Mouse (Mus musculus): ENCODE data around the gene Ina.

Gene Ina

DNA sequence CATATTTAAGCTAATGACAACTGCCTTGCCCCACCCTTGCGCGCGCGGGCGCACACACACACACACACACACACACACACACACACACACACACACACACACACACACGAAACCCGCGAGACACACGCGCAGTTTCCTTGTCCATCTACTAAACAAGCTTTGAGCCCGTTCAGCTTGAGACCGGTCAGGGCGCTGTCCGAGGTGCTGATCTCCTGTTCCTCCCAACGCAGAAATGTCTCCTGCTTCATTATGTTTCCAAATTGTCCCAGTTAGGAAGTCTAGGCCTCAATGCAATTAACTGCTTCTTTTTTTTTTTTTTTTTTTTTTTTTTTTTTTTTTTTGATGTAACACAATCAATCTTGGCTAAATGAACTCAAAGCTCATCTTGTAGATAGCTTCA is 2.0 kb downstream of the Ina start:
- DNase-seq = peak; percentile 48 to 59

DNA sequence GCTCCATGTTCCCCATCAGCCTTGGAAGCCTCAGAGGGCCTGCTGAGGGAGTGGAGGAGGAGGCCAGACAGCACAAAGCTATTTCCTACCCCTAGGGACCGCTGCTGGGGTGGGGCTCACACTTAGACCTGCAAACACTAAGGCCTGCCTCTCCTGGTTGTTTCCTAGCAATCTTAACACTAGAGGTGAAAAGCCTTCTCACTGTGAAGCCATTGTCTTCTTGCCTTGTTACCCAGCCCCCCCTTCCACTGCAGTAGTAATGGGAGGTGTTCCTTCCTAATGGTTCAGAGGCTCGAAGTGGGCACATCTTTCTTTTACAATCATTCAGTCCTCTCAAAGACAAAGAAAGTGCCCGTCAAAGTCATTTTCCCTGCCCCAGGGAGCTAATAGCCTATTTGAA is 3.3 kb downstream of the Ina start:
- DNase-seq = no peak

DNA sequence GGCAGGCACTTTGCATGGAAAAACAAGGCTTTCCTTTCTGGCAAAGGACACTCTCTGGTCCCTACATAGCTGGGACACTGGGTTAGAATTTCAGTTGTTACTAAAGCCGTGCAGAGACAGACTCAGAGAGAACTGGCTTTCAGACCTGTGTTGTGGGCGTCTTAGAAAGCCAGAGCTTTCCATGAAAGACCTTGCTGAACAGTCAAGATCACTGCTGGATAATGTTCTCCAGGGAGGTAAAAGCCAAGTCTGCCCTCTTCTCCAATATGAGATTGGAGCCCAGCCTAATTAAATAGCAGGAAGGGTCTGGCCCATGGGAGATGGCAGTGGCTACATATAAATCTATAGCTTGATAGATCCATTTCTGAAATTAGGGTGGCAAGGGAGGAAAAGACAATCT is 3.8 kb downstream of the Ina start:
- DNase-seq = no peak

DNA sequence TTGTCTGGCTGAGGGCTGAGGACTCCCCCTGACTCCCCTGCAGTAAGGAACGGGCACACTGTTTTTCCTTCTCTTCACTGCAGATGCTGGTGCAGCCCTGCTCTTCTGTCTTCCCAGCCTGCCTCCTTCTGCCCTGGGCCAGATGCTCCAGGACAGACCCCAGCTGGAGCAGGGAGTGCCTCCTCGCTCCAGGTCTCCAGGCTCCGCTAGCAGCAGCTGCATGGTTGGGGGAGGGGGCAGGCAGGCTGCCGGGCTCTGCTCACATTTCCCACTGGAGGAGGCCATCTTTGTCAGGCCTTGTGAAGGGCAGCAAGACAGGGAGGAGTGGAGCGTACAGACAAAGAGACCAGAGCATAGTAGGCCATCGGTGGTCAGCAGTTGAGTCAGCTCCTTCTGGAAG is 4.8 kb downstream of the Ina start:
- DNase-seq = no peak

DNA sequence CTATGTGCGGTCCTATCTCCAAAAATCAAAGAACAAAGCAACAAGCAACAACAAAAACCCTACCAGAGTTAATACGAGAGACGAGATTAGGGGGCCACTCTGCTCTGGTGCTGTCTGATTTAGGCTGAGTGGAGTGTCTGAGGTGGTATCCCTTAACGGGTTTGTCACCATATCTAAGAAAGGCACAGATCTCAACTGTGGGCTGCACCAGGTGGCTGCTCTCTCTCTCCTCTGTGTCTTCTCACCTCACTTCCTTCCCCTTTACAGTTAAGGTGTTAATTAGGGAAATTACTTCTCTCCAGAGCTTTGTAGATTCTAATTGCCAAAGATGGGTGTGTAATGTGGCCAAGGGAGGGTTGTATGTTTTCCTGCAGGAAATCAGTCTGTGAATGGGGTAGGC is 8.2 kb downstream of the Ina start:
- no peak for DNase-seq

DNA sequence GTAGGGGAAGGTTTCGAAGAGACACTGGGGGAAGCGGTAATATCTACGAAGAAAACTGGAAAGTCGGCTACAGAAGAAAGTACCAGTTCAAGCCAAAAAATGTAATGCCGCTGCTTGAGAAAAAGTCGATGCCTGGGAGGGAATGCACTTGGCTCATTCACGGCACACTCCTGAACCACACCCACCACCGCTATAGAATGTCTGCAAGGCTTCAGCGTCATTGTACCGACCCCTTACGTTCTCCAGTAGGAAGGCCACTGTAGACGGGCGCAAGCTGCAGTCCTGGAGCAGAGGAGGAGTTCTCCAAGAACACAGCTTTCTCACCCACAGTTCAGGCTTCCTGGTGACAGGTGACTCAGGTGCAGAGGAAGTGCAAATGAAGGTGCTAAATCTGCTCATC is 9.0 kb downstream of the Ina start:
- DNase-seq = no peak

DNA sequence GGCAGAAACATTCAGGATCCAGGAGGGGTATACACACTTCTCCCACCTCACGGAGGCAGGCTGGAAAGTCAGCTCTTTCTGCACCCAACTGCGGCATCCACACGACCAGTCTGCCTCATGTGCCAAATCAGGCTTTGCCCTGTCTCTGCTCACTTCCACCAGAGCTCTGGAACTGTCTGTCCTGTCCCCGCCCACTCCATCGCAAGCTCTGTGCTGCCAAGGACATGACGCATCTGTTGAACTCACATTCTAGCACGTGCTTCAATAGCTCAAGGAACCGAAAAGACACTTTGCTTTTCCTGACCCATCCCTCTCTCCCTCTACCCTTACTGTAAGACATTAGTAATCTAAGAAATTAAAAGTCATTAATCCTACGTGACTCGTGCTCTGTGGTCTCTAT is 10.5 kb downstream of the Ina start:
- DNase-seq = no peak

DNA sequence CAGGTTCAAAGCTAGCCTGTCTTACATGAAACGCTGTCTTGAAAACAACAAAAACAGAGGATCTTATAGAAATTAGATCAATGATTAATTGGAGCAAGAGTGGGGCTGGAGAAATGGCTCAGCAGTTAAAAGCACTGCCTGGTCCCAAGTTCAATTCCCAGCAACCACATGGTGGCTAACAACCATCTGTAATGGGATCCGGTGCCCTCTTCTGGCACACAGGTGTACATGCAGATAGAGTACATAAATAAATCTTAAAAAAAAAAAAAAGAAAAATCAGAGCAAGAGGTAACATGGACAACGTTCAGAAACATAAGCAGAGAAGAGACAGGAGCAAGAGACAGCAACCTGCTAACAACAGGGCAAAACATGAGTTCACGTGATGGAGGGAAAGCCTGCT is 12.0 kb downstream of the Ina start:
- no peak for DNase-seq

DNA sequence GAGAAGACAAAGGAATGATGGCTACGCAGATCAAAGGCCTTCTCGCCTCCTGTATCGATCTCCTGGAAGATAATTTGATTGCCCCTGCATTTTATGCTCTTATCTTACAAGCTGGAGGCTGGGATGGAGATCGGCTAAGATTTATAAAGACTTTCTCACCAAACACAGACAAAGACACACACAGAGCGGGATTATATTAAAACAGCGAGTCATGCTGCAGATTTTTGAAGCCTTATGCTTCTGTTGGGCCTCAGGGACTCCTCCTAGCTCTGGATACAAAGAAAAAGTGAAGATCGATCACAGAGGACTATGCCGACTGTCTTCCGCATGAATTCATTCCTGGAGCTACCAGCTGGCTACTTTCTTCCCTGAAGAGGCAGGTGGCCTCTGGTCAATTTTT is 15.3 kb downstream of the Ina start:
- DNase-seq = no peak

DNA sequence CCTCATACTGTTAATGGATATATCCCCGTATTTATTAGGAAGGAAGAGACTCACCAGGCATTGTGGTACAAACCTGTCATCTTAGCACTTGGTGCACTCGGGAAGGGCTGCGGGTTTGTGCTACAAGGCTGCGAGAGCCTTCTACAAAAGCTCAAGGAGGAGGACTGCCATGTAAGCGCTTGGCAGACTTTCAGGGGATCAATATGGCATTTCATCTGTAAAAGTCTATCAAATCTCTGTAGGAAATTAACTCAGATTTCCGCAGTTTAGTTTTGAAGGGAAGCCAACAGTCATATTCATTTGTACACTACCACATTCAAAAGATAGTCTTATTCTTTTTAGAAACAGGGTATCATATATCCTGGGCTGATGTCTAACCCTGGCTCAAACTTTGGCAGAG is 17.3 kb downstream of the Ina start:
- no peak for DNase-seq

DNA sequence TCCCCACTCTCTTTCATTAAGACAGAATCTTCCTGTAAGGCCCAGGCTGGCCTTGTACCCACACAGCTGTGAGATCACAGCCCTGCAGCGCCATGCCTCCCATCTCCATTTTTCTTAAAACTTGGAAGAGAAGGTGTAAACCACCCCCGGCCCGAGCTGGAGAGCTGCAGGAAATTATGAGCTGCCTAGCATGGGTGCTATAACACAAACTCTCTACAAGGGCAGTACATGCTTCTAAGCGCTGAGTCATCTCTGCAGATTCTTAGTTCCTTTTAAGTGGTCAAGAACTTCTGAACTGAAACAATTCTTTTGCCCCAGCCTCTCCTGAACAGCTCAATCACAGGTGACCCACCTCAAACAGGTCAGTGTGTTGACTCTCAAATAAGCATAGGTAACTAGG is 20.4 kb downstream of the Ina start:
- no peak for DNase-seq

DNA sequence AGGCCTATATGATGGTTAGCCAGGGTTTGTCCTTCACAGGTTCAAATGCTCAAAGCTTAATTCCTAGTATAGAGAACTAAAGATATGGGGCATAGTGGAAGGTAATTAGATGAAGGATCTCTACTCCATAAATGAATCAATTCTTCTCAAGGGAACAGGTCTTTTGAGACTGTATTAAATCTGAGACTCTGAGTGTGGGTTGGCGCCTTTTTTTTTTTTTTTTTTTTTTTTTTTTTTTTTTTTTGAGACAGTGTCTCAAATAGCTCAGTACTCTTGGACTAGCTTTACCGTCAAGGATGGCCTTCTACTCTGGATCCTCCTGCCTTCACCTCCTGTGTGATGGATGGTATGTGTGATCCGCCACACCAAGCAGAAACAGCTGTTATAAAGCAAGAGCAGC is 22.1 kb downstream of the Ina start:
- DNase-seq = no peak

DNA sequence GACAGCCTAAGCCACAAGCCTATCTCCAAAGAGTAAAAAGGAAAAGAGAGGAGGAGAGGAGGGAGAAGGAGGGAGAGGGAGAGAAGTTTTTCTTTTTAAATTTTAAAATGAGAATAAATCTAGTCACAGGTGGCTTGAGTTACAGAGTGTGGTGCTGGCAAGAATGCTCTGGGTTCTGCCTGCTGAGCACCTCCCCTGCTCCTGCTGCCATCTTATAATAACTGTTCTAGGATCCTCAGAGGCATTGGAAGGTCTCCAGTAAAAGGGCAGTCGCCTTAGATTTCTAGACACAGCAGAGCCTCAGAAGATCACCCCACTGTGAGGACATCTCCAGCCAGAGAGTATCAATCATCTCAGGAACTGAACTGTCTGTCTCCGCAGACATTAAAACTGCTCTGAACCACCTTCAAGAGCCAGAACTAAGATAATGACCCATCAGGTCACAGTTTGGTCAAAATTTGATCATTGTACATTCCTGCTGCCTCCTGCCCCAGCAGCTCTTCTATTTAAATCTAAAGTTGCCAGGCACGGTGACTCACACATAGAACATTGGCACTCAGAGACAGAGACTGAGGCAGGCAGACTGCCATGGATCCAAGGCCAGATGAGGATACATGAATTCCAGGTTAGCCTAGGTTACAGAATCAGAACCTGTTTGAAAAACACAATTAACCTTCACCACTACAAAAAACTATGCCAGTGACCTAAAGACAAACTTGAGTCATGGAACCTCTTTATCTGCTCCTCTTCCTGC is 26.4 kb downstream of the Ina start:
- DNase-seq = no peak

DNA sequence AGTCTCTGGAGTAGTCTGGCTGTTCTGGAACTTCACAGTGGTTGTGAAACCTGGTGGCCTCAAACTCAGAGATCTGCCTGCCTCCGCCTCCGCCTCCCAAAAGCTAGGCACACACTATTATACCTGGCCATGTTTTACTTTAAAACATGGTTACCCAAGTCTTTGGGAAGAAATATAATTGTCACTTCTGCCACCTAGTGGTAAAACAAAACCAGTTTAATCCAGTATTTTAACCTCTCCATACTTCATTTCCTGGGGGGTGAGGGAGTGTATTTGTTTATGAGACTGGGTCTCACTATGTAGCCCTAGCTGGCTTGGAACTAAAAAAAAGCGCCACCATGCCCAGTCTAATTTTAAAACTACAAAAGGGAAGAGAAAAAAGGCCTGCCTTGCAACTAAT is 29.1 kb downstream of the Ina start:
- no peak for DNase-seq

DNA sequence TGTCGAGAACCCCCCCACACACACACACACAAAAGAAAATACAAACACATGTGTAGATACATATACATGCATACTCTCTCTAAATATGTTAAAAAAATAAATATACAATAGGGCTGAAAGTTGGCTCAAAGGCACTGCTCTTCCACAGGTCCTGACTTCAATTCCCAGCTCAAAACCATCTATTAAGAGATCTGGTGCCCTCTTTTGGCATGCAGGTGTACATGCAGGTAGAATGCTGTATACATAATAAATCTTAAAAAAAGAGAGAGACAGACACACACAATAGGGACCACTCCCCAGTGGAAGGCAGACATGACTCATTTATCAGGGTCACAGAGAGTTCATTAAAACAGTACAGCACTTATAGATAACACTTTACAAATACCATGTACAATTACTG is 31.8 kb downstream of the Ina start:
- no peak for DNase-seq

DNA sequence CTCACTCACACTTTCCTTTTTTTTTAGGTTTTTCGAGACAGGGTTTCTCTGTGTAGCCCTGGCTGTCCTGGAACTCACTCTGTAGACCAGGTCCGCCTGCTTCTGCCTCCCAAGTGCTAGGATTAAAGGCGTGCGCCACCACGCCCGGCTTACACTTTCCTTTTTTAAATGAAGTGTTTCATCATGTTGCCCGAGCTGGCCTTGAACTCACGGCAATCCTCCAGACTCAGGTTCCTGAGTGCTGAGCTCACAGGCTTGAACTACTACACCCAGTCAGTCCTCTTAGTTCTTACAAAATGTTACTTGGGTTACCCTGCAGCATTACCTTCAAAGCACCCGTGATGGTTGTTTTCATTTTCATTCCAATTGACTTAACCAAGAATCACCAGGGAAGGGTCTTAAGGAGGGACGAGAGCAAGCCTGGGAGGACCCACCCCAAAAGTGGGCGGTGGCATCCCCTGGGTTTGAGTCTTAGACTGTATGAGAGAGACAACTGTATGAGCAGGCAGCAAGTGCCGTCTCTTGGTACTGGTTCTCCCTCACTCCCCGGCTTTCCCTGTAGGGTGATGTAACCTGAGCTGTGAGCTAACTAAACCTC is 32.8 kb downstream of the Ina start:
- no peak for DNase-seq

DNA sequence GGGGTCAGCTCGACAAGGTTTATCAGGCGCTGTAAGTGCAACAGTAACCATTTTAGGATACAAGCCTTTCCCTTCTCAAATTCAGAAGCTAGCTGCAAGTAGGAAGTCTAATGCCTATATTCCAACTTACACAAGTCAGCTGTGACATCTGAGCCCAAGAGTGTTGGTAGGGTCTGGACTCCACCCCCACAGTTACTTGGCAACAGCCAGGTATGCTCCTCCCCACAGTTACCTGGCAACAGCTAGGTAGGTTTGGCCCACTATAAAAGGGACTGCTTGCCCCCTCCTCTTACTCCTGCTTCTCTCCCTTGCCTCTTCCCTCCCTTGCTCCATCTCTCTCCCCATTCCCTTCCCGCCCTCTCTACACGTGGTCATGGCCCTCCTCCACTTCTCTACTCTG is 34.6 kb downstream of the Ina start:
- DNase-seq = no peak

DNA sequence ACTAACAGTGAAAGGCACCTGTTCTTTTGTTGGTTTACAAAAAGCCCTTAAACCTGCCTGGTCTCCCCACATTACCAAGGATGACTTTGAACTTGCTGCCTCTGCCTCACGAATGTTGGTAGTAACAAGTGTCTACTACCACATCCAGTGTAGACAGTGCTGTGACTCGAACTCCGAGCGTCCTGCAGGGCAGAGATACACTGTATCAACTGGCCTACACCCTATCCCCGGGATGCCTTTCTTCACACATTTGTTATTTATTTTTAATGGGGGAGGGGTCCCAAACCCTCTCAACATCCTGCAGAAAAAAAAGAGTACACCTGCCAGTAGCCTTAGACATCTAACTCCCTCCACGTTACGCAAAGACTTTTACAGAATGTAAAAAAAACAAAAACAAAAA is 35.3 kb downstream of the Ina start:
- DNase-seq = no peak

DNA sequence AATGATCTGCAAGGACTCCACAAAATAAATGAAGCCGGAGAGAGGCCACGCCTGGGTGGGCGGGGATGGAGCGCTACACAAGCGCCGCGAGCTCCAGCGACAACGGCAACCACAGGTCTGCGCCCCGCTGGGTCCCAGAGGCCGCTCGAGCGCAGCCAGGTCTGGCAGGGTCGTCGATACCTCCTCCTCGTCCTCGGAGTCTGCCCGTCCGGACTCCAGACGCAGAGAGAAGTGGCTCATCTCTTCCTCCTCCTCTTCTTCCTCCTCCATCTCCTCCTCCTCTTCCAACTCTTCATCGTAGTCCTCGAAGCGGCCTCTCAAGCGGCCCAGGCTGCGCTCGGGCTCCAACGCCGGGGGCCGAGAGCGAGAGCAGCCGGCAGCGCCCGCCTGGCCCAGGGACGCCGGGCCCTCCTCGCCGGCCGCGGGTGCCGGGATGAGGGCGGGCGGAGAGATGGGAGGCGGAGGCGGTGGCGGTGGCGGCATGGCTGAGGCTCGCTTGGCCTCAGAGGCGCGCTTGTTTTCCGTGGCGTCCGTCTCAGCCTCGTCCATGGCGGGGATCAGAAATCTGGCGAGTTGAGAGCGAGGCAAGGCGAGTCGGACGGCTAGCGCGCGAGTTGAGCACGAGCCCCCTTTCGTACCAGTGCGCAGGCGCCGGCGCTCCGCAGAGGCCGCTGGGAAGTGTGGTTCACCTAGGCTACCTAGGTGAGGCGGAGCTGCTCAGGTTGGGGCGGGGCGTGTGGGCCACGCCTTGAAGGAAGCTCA is 36.0 kb downstream of the Ina start, which contains the start of gene Pcgf6:
Gene Pcgf6 (minus strand): TSS at position 636 of the 762 bp plus-strand sequence.
- peak; percentile 83 to 86 for DNase-seq

DNA sequence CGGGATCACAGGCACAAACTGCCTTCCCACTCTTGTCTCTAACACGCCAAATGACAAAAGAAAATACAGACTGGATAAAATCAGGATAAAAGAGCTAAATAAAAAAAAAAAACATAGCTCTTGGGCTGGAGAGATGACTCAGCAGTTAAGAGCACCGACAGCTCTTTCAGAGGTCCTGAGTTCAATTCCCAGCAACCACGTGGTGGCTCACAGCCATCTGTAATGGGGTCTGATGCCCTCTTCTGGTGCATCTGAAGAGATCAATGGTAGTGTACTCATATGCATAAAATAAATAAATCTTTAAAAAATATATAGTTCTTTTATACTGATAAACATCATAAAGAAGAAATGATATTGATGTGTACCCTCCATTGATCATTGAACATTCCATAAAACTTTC is 38.4 kb downstream of the Ina start:
- DNase-seq = no peak

DNA sequence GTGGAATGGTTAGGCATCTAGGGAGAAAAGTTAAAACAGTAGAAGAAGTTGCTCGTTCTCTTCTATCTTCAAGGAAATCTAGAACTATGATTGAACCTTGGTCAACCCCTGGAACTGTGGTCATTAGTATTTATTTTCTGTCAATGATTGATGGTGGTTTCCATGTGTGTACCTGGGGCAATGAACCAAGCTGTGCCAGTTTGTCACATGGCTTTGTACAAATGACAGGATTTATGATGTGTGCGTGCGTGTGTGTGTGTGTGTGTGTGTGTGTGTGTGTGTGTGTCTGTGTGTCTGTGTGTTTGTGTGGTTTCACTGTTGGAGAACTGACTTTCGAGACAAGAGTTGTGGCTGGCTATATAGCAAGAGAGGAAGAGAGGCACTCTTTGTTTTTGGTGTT is 39.0 kb downstream of the Ina start:
- no peak for DNase-seq

DNA sequence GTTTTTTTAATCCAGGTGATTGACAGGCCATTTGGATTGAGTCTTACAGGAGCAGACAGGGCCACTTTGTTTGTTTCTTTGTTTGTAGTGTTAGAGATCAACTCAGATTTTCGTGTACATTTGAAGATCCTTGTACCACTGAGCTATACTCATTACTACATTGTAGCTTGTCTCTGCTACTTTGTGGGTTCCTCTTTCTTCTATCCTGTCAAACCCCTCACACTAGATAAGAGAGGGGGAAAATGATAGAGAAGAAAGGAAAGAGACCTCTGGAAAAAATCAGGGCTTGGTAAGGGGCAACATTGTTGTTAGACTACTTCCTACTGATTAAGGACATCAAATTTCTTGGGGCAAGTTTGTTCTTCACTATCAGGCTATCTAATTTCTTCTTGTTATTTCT is 43.2 kb downstream of the Ina start:
- DNase-seq = no peak

DNA sequence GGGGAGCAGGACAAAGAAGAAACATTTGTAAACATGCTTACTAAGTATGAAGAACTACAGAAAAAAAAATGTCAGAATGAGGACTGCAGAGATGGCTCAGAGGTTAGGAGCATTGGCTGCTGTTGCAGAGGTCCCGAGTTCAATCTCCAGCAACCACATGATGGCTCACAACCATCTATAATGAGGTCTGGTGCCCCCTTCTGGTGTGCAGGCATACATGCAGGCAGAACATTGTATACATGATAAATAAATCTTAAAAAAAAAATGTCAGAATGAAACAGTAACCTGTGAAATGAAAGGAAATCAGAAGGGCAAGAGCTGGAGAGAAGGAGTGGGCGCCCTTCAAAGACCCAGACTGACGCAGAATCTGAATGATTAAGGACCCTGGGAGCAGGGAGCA is 51.4 kb downstream of the Ina start:
- DNase-seq = no peak

All from thymus, postnatal 36 days (tissue).